31 mouse cellular contexts compared by ENCODE assay signal in genomic region chr15:56485931-56486330, GRCm38 (mm10).
"Had no signal": no experiment of that assay in that cellular context is flagged by ENCODE, and none has a peak within 500 bp of the region (broad histone marks: within the 10 kb centered on the region; RNA-seq: fewer than 3 reads in every experiment).

No protein-coding gene starts in this region.

- H3K4me3 ChIP-seq: limb, embryonic 10.5 days; limb, embryonic 12.5 days; limb, embryonic 13.5 days; limb, embryonic 15.5 days; liver, embryonic 12.5 days; liver, embryonic 13.5 days; liver, embryonic 15.5 days; lung, embryonic 15.5 days; midbrain, embryonic 10.5 days; midbrain, embryonic 12.5 days; midbrain, embryonic 13.5 days; midbrain, embryonic 15.5 days; neural tube, embryonic 12.5 days; neural tube, embryonic 13.5 days had no signal

- ATAC-seq: liver, embryonic 12.5 days; liver, postnatal 0 days; lung, postnatal 0 days; midbrain, embryonic 13.5 days; midbrain, embryonic 15.5 days; midbrain, embryonic 16.5 days had no signal

- H3K9ac ChIP-seq: limb, embryonic 12.5 days; limb, embryonic 13.5 days; limb, embryonic 15.5 days; liver, embryonic 12.5 days; liver, embryonic 13.5 days; liver, embryonic 14.5 days; liver, embryonic 15.5 days; liver, postnatal 0 days; lung, embryonic 14.5 days; lung, embryonic 15.5 days; midbrain, embryonic 12.5 days; midbrain, embryonic 13.5 days; midbrain, embryonic 15.5 days; neural tube, embryonic 12.5 days; neural tube, embryonic 13.5 days had no signal

- H3K27ac ChIP-seq: limb, embryonic 10.5 days; limb, embryonic 12.5 days; limb, embryonic 13.5 days; limb, embryonic 15.5 days; liver, embryonic 12.5 days; liver, embryonic 13.5 days; liver, embryonic 14.5 days; liver, embryonic 15.5 days; lung, embryonic 15.5 days; macrophage; midbrain, embryonic 10.5 days; midbrain, embryonic 12.5 days; midbrain, embryonic 13.5 days; midbrain, embryonic 15.5 days; neural tube, embryonic 12.5 days; neural tube, embryonic 13.5 days had no signal

- H3K36me3 ChIP-seq: limb, embryonic 10.5 days; limb, embryonic 12.5 days; limb, embryonic 13.5 days; limb, embryonic 15.5 days; liver, embryonic 12.5 days; liver, embryonic 13.5 days; liver, embryonic 15.5 days; lung, embryonic 15.5 days; midbrain, embryonic 10.5 days; midbrain, embryonic 12.5 days; midbrain, embryonic 13.5 days; midbrain, embryonic 15.5 days; neural tube, embryonic 12.5 days; neural tube, embryonic 13.5 days had no signal

- H3K4me2 ChIP-seq: limb, embryonic 12.5 days; limb, embryonic 13.5 days; limb, embryonic 15.5 days; liver, embryonic 12.5 days; liver, embryonic 13.5 days; liver, embryonic 15.5 days; lung, embryonic 14.5 days; lung, embryonic 15.5 days; midbrain, embryonic 11.5 days; midbrain, embryonic 12.5 days; midbrain, embryonic 13.5 days; midbrain, embryonic 15.5 days; neural tube, embryonic 12.5 days; neural tube, embryonic 13.5 days had no signal

- H3K27me3 ChIP-seq: limb, embryonic 12.5 days; limb, embryonic 13.5 days; limb, embryonic 15.5 days; liver, embryonic 12.5 days; liver, embryonic 13.5 days; liver, embryonic 15.5 days; lung, embryonic 15.5 days; megakaryocyte, embryonic 14.5 days; midbrain, embryonic 12.5 days; midbrain, embryonic 13.5 days; midbrain, embryonic 15.5 days; neural tube, embryonic 12.5 days; neural tube, embryonic 13.5 days had no signal

- DNase-seq: left cerebral cortex, postnatal 4 days; liver; liver, embryonic 13.5 days; liver, postnatal 0 days; lung, adult 18-20 months; lung, adult 2 months; lung, embryonic 14.5 days; lung, postnatal 10 days; lung, postnatal 14 days; lung, postnatal 36 days; lung, postnatal 4 days; midbrain, embryonic 14.5 days had no signal

- H3K4me1 ChIP-seq: limb, embryonic 10.5 days; limb, embryonic 13.5 days; limb, embryonic 15.5 days; liver, embryonic 12.5 days; liver, embryonic 13.5 days; liver, embryonic 15.5 days; lung, embryonic 15.5 days; megakaryocyte, embryonic 14.5 days; midbrain, embryonic 10.5 days; midbrain, embryonic 12.5 days; midbrain, embryonic 13.5 days; midbrain, embryonic 15.5 days; neural tube, embryonic 12.5 days; neural tube, embryonic 13.5 days had no signal

- H3K9me3 ChIP-seq: limb, embryonic 10.5 days; limb, embryonic 12.5 days; limb, embryonic 13.5 days; limb, embryonic 15.5 days; liver, embryonic 12.5 days; liver, embryonic 13.5 days; liver, embryonic 15.5 days; lung, embryonic 15.5 days; midbrain, embryonic 10.5 days; midbrain, embryonic 12.5 days; midbrain, embryonic 13.5 days; midbrain, embryonic 15.5 days; neural tube, embryonic 12.5 days; neural tube, embryonic 13.5 days had no signal
